Mouse (Mus musculus) heart, postnatal 0 days (tissue): ENCODE results near the gene H60b. TPM values are rescaled to one million over a fixed set of nuclear protein-coding genes. Genes with fewer than 3 reads are reported as not detected.
"Not testable (repeated sequence)": the region's sequence is repeated elsewhere in the genome, so short reads cannot be mapped to it uniquely, and the experiment has no call there.

Source experiments
- ATAC-seq: fragments of 200-750 bp; cut with Nextera tagmentation; 2 replicates; pipeline ENCODE4 v1.8.0; 2017; ENCODE audit warnings: low read depth, moderate number of reproducible peaks, moderate library complexity; ENCODE audit not compliant: insufficient read depth
- DNase-seq: peaks from one replicate; pipeline ENCODE4 v3.0.0-alpha.2; 2016; ENCODE audit warnings: low spot score
- H3K27ac ChIP-seq: fragments of 300-500 bp; sonication (generic); 2 replicates; pipeline ENCODE4 v1.5.1; 2014; ENCODE audit warnings: low read depth, mild to moderate bottlenecking
- H3K27me3 ChIP-seq: fragments of 300-500 bp; sonication (generic); 2 replicates; pipeline ENCODE4 v1.6.1; 2014; ENCODE audit warnings: low read length, mixed read lengths; ENCODE audit not compliant: control insufficient read depth, insufficient read depth
- H3K36me3 ChIP-seq: fragments of 300-500 bp; sonication (generic); replicated peaks from 2 replicates; pipeline ENCODE4 v1.6.1; 2014; ENCODE audit warnings: low read length, mixed read lengths; ENCODE audit not compliant: control insufficient read depth, insufficient read depth
- H3K4me1 ChIP-seq: fragments of 300-500 bp; sonication (generic); 2 replicates; pipeline ENCODE4 v1.6.1; 2014; ENCODE audit warnings: antibody characterized with exemption; ENCODE audit not compliant: control insufficient read depth, insufficient read depth
- H3K4me2 ChIP-seq: fragments of 300-500 bp; sonication (generic); 2 replicates; pipeline ENCODE4 v1.6.1; 2014; ENCODE audit warnings: low read depth, mild to moderate bottlenecking, low read length, moderate library complexity
- H3K4me3 ChIP-seq: fragments of 300-500 bp; sonication (generic); 2 replicates; pipeline ENCODE4 v1.5.1; 2014; ENCODE audit warnings: low read depth, low read length
- H3K9ac ChIP-seq: fragments of 300-500 bp; sonication (generic); replicated peaks from 2 replicates; pipeline ENCODE4 v1.6.1; 2014; ENCODE audit warnings: low read depth, low read length, mixed read lengths
- H3K9me3 ChIP-seq: fragments of 300-500 bp; sonication (generic); replicated peaks from 2 replicates; pipeline ENCODE4 v1.6.1; 2016; ENCODE audit warnings: low read length; ENCODE audit not compliant: control insufficient read depth
- WGBS: fragments of 180-500 bp; shearing (Covaris S2); extraction: QIAGEN DNeasy Blood & Tissue Kit; methylation state at CpG from one replicate; pipeline ENCODE4 v1.1.7; 2014; 5-methylcytosine and 5-hydroxymethylcytosine counted together
- polyA plus RNA-seq: library from polyadenylated mRNA; unstranded; fragments of >200 nt; fragmentation: Nextera tagmentation; extraction: Ambion mirVana; gene quantifications from 2 replicates; pipeline ENCODE4 v1.2.1, GENCODE M21; 2015
- total RNA-seq: library from RNA; depleted of rRNA; stranded (reverse); fragments of >200 nt; gene quantifications from 2 replicates; pipeline ENCODE4 v1.2.3, GENCODE M21; 2014; ENCODE audit warnings: low replicate concordance

H60b gene
- total and polyA plus RNA-seq, 2 experiments from 2014 or later, result 0.36 TPM; not detected in 1

GRCm38 (mm10) chr10:22167061-22167460 lies 8.7 kb downstream of the H60b start:
- not testable (repeated sequence) for H3K4me3 ChIP-seq, H3K36me3 ChIP-seq, H3K27me3 ChIP-seq, DNase-seq, H3K9ac ChIP-seq, ATAC-seq, H3K27ac ChIP-seq, H3K4me1 ChIP-seq, H3K4me2 ChIP-seq, H3K9me3 ChIP-seq
- 44% methylated on average over 1 of the region's 1 CpGs for whole genome bisulfite sequencing

GRCm38 (mm10) chr10:22169116-22169515 lies 10.7 kb downstream of the H60b start:
- H3K4me1 ChIP-seq, H3K27ac ChIP-seq, H3K4me2 ChIP-seq, ATAC-seq, H3K36me3 ChIP-seq, H3K9ac ChIP-seq, H3K27me3 ChIP-seq, H3K4me3 ChIP-seq, DNase-seq, H3K9me3 ChIP-seq: not testable (repeated sequence)

GRCm38 (mm10) chr10:22172431-22173334 lies 14.3 kb downstream of the H60b start:
- 0 out of 2 replicates have a peak overlapping the region, but pooled peaks have one; percentile 18 for H3K4me2 ChIP-seq
- H3K27me3 ChIP-seq, H3K4me1 ChIP-seq, H3K4me3 ChIP-seq, DNase-seq, H3K27ac ChIP-seq, H3K9ac ChIP-seq, H3K9me3 ChIP-seq, ATAC-seq, H3K36me3 ChIP-seq: not testable (repeated sequence)
- WGBS, result 37% methylated on average over 4 of the region's 5 CpGs

DNA sequence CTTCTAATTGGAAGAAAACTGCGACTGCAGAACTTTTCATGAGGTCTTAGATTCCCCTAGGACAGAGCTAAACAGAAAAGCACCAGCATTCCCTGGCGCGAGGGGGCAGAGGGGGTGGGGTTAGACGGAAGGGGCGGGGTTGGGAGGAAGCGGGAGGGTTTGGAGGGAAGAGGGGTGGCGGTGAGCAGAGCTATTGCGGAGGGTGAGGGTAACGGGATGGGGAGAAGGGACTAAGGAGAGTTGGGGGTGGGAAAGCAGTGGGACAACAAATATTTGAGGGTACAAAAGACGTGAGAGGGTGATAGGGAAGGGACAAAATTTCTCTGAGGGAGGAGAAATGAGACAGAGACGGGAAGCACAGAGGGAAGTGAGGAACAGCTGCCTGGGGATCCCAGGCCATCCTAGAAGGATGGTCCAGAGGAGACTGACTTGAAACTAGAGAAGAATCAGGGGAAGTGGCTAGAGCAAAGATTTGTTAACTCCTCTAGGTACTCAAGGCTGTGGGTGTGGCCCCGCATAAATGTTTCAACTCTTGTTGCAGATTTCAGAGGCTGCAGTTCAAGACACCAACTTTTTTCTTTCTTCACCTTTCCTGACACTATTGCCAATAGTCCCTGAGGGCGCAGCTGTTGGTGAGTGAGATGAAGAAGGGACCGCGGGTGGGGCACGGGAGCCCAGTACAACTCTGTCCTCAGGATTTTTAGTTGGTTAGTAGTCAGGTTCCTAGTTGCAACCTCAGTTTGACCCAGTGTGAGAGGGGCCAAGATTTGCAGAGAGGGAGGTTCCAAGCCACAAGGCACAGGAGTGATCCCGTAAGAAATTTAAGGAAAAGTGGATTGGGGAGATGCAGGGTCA lies 15.2 kb downstream of the H60b start:
- 0 out of 2 replicates have a peak overlapping the region, but pooled peaks have one; percentile 18 for H3K4me2 ChIP-seq
- not testable (repeated sequence) for H3K27me3 ChIP-seq, H3K4me1 ChIP-seq, H3K9ac ChIP-seq, DNase-seq, H3K36me3 ChIP-seq, H3K4me3 ChIP-seq, H3K27ac ChIP-seq, H3K9me3 ChIP-seq
- 0 out of 2 replicates have a peak, but pooled peaks have one; percentile 30 for ATAC-seq
- WGBS, result 15% methylated on average over 11 of the region's 17 CpGs

DNA sequence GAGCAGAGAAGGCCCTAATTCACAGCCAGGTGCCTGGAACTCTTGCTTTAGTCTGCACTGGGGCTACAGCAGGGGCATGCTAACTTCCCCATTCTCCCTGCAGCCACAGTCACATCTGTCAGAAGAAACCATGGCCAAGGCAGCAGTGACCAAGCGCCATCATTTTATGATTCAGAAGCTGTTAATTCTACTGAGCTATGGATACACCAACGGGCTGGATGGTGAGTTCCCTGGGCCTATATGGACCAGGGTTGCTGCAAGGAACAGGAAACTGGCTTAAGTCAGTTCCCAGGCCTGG lies 15.8 kb downstream of the H60b start:
- H3K4me1 ChIP-seq, H3K36me3 ChIP-seq, ATAC-seq, H3K9me3 ChIP-seq, H3K4me2 ChIP-seq, H3K4me3 ChIP-seq, DNase-seq, H3K27me3 ChIP-seq, H3K9ac ChIP-seq, H3K27ac ChIP-seq: not testable (repeated sequence)
- WGBS, result 72% methylated on average over 1 of the region's 2 CpGs

DNA sequence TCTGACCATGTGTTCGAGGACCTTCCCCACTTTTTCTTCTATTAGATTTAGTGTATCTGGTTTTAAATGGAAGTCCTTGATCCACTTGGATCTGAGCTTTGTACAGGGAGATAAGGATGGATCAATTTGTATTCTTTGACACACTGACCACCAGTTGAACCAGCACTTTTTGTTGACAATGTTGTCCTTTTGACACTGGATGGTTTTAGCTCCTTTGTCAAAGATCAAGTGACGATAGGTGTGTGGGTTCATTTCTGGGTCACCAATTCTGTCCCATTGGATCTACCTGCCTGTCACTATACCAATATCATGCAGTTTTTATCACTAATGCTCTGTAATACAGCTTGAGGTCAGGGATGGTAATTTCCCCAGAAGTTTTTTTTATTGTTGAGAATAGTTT lies 18.1 kb downstream of the H60b start:
- H3K9ac ChIP-seq, H3K9me3 ChIP-seq, H3K4me1 ChIP-seq, H3K27ac ChIP-seq, H3K36me3 ChIP-seq, H3K4me2 ChIP-seq, ATAC-seq, DNase-seq, H3K4me3 ChIP-seq, H3K27me3 ChIP-seq: not testable (repeated sequence)
- WGBS, result 77% methylated on average over 2 of the region's 2 CpGs

GRCm38 (mm10) chr10:22191035-22191434 lies 32.6 kb downstream of the H60b start:
- H3K4me2 ChIP-seq, H3K9ac ChIP-seq, DNase-seq, H3K4me3 ChIP-seq, H3K27ac ChIP-seq, H3K36me3 ChIP-seq, H3K4me1 ChIP-seq, H3K27me3 ChIP-seq, H3K9me3 ChIP-seq: not testable (repeated sequence)
- 6% methylated on average over 6 of the region's 10 CpGs for WGBS
- 0 out of 2 replicates have a peak, but pooled peaks have one; percentile 27 for ATAC-seq

- H3K4me3 ChIP-seq, ATAC-seq, H3K27ac ChIP-seq, H3K4me1 ChIP-seq, H3K36me3 ChIP-seq, DNase-seq, H3K9ac ChIP-seq, H3K27me3 ChIP-seq, H3K9me3 ChIP-seq, H3K4me2 ChIP-seq: not testable (repeated sequence)
- no CpG with 5 or more reads among the region's 3 CpGs for WGBS
Measured at GRCm38 (mm10) chr10:22201352-22201751, 43.0 kb downstream of the H60b start.
